Mouse (Mus musculus) erythroblast, adult 5-6 weeks (primary cell): ENCODE measurements around the gene Fcrl5. TPM values are rescaled to one million over a fixed set of nuclear protein-coding genes. Genes with fewer than 3 reads are reported as not detected.

Experiments used
- ATAC-seq: replicated peaks from 2 replicates; pipeline ENCODE4 v1.8.0; 2016; ENCODE audit warnings: moderate number of reproducible peaks, mild to moderate bottlenecking, moderate TSS enrichment, inconsistent platforms; ENCODE audit not compliant: poor library complexity, low FRiP score, severe bottlenecking
- total RNA-seq, 2 experiments: library from RNA; stranded (forward) in 1 of 2; stranded (reverse) in 1 of 2; fragments of 150-400 nt in 1 of 2; fragments of 200-764, 138-1000 nt in 1 of 2; gene quantifications; 2 replicates each; pipeline versions ENCODE4 v1.2.3 to v1.2.4; 2015 to 2017; ENCODE audit warnings: low replicate concordance in 2 of 2

Gene Fcrl5
- total RNA-seq, 2 experiments from 2014 or later, result not detected

DNA sequence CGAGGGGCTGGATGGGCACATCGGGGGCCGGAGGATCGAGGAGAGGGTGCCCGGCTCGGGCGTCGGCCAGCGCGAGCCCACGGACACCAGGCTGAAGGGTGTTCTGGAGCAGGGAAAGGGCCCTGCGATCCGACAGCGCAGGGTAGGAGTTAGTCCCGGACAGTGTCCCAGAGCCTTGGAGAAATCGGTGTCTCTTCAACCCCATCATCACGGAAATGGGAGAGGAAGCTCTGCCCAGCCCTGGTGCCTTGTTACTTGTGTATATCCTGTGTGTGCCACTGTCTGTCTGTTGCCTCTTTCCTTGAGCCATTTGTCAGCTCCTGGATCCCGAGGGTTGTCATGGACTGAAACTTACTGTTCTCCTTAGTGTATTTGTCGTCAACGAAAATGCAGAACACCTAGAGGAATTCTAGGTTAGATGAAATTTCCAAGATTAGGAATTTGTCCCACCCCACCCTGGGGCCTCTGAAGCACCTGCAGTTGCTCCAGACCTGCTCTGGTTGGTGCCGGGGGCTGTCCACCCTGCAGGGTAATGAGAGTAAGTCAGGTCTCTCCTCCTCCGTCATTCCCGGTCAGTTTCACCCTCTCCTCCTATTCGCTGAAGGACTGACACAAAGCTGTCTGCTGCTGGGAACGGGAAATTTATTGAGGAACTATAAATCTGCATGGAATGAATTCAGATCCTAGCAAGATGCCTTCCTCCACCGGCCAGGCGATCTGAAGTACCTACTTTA lies 90.4 kb downstream of the Fcrl5 start:
- peak; percentile 45; the same call in 1 of the 2 replicates for ATAC-seq

DNA sequence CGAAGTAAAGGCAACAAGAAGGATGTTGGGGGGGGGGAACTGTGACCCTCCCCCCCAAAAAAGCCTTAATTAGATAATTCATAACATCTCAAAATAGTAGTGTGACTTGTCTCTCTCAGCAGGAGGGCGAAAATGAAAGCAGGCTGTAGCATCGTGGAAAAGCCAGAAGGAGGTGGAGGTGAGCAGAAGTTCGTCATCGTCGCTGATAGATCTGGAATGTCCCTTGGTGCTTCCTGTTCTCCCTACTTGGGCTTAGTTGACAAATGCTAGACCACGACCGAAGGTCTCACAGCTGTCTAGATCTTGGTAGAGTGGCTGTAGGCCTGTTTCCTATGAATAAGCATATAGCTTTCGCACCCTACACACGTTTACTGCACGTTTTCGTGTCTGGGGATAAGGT lies 91.6 kb downstream of the Fcrl5 start:
- no peak for ATAC-seq

DNA sequence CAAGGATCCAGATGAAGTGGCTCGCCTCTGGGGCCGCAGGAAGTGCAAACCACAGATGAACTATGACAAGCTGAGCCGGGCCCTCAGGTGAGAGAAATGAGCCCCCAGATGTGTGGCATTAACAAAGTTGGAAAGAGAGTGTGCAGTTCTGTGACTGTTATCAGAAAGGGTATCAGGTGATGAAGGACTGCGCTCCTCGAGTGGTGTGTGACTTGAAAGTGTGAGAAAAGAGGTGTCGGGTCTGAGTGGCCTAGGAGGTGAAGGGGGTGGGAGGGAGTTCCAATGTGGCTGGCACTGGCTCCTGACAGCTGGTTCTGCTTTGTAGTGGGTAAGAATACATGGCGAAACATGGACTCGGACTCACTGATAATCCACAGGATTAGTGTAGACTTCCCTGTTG lies 92.4 kb downstream of the Fcrl5 start:
- ATAC-seq, result no peak

DNA sequence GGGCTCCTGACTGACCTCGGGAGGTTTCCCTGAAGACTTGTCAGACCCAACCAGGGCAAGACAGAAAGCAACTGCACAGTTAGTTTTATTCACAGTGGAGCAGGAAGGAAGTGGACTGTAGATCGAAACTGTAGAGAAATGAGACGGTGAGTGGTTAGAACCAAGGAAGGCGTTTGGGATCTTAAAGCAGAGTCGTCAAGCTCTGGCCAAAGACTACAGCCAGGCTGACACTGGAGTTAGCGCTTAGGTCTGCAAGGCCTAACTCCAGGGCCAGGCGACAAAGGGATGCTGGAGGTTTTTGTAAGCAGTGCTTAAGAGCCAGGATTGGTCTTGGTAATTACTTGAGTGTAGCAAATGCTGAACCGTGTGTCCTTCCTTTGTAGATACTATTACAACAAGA lies 93.3 kb downstream of the Fcrl5 start:
- ATAC-seq, result no peak

DNA sequence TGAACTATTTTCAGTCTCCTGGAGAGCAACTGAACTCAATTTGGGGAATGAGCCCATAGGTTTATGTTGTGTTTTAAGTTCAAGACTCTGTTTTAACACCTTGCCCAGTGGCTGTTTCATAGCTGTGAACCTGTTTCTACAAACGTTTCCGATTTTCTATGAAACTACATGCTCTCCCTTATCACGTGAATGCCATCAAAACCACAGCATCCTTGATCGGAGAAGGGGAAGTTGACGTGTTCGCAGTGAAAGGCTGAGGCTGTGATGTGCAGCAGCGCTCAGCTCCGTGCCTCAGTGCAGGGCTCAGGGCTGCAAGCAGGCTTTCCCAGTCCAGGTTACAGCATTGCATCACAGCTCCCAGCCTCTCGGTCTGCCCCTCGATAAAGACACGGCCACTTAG lies 94.0 kb downstream of the Fcrl5 start:
- ATAC-seq, result no peak

DNA sequence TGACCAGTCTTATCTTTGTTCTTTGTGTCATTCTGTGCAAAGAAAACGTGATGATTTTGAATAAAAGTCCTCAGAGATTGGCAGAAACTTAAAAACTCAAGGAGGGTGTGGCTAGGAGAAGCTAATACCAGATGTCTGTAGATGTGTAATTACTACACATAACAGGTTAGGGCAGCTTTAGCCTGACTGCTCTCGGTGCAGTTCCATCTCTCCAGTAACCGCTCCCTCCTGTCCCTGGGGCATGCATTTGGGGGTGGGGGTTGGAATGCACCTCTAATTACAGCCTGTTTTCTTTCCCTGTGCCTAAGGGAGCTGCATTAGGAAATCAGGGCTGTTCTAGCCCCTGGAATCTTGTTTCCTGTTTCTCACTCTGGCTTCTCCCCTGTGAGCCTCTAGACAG lies 94.7 kb downstream of the Fcrl5 start:
- ATAC-seq, result no peak

DNA sequence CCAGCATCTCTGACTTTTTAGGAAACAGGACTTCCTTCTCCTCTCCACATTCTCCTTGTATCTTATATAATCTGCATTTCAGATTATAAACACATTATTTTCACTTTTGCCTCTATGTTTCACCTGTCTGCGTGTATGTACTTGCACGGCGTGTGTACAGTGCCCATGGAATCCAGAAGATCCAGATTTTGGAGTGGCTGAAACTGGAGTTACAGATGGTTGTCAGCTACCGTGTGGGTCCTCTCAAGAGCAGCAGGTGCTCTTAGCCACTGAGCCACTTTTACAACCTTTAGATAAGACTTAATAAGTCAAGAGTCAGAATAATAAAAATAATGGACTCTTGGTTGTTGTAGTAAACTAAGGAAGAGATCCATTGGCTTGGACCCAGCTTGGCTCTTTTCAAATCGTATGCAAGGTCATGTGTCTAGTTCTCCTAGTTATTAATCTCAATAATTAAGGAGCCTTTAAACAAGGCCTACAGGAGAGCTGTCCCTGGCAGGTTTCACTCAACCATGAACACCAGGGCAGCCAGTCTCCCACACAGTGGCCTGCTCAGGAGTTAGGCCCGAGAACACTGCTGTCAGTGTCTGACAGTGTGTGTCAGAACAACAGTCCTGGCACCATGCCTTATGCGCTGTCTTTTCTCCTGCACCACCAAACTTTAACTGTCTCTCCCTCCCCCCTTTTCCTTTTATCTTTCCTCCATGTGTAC lies 98.2 kb downstream of the Fcrl5 start:
- no peak for ATAC-seq

DNA sequence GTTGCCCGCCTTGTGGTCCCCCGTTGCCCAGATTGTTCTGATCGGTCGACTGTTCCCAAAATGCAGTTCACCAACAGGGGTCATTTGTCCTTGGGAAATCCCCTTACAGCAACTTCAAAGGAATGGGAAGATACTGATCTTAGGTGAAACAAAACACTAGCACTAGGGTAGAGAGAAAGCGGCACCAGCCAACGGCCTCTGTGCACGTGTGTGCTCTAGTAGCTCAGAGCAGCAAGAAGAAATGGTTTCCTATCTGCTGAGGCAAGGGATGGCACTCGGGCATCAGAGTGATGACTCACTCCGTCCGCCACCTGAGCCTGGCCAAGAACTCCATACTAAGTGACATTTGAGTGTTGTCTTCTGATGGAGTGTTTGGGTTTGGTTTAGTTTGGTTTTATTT lies 102.5 kb downstream of the Fcrl5 start:
- no peak for ATAC-seq

DNA sequence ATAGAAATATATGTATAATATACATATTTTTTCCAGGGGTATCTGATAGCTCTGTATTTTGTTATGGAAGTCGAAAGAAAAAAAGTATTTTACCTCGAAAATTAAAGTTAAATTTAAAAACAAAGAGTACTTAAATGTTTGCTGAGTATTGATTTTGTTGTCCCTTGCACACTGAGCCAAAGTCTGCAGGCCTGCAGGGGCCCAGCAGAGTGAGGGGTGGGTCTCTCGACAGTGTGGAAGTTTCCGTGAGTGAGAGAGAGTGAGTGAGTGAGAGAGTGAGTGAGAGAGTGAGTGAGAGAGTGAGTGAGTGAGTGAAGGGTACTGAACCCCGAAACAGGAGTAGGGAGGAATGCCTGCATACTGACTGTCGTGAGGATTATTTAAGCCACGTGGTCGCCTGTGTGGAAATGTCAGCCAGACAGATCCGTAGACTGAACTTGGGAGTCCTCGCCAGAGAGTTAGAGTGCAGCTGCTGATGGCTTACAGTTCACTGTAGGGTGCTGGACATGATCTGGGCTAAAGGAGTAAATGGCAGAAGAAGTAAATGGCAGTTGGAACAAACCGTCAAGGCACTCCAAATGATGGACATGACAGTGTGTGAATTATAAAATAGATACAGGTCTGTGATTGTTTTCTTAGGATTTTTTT lies 104.6 kb downstream of the Fcrl5 start:
- ATAC-seq, result no peak

DNA sequence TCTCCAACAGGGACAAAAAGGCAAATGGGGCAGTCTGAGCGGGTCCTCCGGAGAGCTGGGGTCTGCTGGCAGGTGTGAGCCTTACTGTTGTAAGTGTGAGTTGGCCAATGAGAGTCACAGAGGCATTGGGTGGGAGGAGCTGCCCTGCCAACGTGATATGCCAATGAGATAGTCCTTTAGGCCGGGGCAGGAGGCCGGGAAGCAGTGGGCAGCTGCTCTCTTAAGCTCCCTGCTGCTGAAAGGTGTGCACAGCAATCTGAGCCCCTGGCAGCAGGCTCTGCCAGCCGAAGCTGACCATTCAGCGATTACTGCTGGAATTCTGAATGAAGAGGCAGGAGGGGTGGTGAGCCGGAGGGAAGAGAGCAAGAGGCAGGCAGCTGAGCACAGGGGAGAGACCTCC lies 105.1 kb downstream of the Fcrl5 start:
- ATAC-seq, result no peak

DNA sequence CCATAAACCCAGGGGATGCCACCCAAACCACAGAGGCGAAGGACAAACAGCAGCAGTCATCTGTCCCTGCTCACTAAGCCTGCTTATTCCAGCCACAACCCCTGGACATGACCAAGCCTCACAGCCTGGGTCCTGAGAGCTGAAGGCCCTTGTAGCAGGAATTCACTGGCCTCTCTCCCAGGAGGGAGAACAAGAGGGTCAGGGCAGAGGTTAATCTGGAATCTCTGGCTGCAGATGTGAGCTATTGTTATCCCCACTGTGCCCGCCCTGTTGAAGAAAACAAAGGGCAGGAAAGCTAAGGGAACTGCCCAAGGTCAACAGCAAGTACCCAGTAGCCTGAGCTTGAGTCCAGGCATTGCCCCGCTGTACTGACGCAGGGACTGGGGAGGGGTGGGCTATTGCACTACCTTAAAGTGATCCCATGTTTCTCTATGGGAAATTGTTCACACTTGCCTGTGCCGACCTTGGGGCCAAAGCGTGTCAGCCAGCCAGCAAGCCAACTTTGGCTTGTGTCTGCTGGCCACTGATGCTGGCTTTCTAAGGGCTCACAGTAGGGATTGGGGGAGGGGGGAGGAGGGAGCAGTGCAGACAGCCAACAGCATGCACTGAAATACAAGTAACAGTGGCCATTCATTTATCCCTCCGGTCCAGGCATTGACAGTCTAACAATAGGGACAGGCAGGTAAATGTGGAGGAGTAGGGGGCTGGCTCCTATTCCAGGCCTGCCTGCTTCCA lies 107.1 kb downstream of the Fcrl5 start:
- ATAC-seq, result no peak

DNA sequence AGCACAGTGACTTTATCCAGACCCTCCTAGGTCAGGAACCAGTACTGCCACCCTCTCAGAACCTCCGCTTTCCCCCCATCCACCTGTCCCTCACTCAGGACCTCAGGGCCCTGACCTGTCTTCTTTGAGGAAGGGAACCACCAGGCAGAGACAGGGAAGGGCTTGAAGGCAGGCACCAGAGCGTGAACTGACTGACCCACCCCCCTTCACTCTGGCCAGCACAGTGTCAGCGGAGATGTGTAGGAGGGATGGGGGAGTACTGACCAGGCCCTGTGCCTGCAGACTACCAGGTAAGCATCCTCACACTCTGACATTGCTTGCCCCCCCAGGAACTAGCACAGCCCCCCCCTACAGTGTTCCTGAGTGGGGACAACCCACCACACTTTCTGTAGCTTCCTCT lies 110.0 kb downstream of the Fcrl5 start:
- no peak for ATAC-seq

DNA sequence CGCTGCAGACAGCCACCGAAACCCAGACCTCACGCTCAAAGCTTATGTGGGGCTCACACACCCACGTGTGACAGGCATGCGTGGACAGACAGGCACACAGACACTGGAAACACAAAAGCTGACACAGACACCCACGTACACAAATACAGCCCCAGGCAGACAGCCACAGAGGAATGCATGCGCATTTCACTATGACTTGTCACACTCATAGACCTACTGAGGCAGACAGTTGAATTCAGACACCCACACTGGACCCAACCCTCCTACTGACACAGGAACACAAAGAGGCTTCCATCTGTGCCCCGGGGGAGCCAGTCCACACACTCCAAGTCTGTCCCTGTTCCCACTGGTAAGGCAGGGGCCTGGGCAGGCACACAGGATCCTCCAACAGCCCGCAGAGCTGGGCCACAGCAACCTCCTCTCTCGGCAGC lies 110.7 kb downstream of the Fcrl5 start:
- no peak for ATAC-seq

DNA sequence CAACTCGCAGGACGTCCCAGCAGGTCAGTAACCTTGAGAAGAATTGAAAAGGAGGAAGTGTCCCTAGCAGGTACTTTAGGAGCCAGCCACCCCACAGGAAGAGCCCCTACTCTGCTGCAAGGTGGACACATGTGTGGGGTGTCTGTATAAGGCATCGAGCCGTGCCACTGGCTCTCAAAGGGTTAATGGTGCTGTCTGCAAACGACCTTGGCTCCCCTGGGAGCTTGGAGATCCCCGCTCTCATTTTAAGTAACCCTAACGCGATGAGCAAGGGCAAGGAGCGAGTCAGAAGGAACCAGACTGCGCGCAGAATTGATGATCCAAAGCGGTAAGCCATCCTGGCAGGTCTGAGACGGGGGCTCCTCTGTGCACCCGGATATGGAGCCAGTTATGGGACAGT lies 114.3 kb downstream of the Fcrl5 start:
- ATAC-seq, result no peak

Other genes starting within 250 kb of the Fcrl5 start
- gene Fcrls, start 172.0 kb upstream of the Fcrl5 start, total RNA-seq (2015; ENCODE audit: low replicate concordance), result not detected in 2 replicates
- gene Fcrls, start 172.0 kb upstream of the Fcrl5 start, total RNA-seq (2017; ENCODE audit: low replicate concordance), result not detected in 2 replicates
- gene Cd5l, start 77.9 kb upstream of the Fcrl5 start, total RNA-seq (2015; ENCODE audit: low replicate concordance), result 3.5 and 8.2 TPM in 2 replicates
- gene Cd5l, start 77.9 kb upstream of the Fcrl5 start, total RNA-seq (2017; ENCODE audit: low replicate concordance), result 28.4 and 30.4 TPM in 2 replicates
- 1.9 TPM in 1 of 2 replicates, not detected in the other for gene Fcrl1, start 59.4 kb upstream of the Fcrl5 start, total RNA-seq (2015; ENCODE audit: low replicate concordance)
- gene Fcrl1, start 59.4 kb upstream of the Fcrl5 start, total RNA-seq (2017; ENCODE audit: low replicate concordance), result 0.43 and 0.70 TPM in 2 replicates
- gene Etv3, start 89.6 kb downstream of the Fcrl5 start, total RNA-seq (2015; ENCODE audit: low replicate concordance), result 1.3 and 2.3 TPM in 2 replicates
- 1.4 and 2.5 TPM in 2 replicates for gene Etv3, start 89.6 kb downstream of the Fcrl5 start, total RNA-seq (2017; ENCODE audit: low replicate concordance)
- 1.9 and 4.4 TPM in 2 replicates for gene Arhgef11, start 181.8 kb downstream of the Fcrl5 start, total RNA-seq (2015; ENCODE audit: low replicate concordance)
- gene Arhgef11, start 181.8 kb downstream of the Fcrl5 start, total RNA-seq (2017; ENCODE audit: low replicate concordance), result 2.2 and 2.8 TPM in 2 replicates